Mouse (Mus musculus) central nervous system, embryonic 18 days (tissue): ENCODE data around the gene Ptpru. TPM values are rescaled to one million over a fixed set of nuclear protein-coding genes. Genes with fewer than 3 reads are reported as not detected.

Source experiments
- polyA plus RNA-seq: library from polyadenylated mRNA; depleted of rRNA; stranded (reverse); fragments of >200 nt; gene quantifications from 2 replicates; pipeline ENCODE4 v1.2.3, GENCODE M21; 2012; rRNA removed

The Ptpru gene
- 36.9 and 39.8 TPM in 2 replicates for polyA plus RNA-seq

DNA sequence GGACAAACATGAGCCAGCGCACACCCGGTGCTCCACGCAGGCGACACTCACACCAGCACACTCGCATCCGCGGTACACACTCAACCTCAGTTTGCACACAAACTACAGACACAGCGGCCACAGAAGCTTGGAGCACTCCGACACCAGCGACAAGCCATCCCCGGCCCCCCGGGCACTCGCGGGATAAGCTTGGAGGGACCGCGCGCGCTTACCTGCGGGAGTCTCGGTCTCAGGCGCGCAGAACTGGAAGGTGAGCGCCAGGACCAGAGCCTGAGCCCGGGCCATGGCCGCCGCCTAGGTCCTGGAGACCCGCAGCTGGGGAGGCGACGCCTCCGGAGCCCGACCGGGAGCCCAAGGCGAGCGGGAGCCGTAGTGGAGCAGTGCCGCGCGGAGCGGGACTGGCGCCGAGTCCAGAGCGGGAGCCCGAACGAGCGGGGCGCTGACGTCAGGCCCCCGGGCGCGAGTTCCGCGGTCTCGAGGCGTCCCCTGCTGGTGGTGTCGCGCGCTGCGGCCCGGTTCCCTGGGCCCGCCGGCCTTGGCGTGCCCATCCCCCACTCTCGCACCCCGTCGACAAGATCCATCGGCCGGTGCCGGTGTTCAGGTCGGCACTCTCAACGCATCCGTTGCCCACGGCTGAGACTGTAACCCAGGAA, at the start of gene Ptpru:
Gene Ptpru (minus strand): TSS at position 417 of the 653 bp plus-strand sequence.

DNA sequence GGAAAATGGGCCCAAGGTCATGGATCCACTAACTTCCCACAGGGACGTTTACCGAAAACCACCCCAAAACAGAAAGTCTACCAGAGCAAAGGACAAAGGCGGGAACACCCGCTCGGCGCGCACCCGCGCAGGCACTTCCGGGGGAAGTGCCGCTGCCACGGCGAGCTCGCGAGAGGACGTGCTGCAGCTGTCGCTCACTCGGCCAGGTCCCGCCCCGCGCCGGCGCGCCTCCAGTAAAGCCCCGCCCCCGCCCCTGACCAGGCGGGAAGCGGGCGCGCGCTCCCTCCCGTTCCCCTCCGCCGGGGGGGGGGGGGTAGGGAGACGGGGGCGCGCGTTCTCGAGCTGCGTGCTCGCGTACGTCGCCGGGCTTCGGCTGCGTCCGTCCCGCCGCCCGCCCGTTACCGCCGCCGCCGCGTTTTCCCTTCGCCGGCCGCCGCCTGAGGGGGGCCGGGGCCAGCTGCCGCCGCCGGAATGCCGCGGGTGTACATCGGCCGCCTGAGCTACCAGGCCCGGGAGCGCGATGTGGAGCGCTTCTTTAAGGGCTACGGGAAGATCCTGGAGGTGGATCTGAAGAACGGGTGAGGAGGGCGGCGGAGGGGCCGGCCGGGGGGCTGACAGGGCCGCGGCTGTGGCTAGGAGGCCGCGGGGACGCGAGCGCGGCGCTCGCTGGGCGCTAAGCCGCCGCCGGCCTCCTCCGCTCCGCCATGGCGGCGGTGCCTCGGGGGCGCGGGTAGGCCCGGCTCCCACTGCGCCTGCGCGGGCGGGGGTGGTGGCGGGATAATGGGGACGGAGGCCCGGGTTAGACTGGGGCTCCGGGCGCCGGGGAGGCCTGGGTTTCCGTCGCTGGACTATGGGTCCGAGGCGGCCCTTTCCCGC, 35.4 kb upstream of the Ptpru start, which contains the start of gene Srsf4:
Gene Srsf4 (plus strand): TSS at position 325 of the 876 bp plus-strand sequence.

DNA sequence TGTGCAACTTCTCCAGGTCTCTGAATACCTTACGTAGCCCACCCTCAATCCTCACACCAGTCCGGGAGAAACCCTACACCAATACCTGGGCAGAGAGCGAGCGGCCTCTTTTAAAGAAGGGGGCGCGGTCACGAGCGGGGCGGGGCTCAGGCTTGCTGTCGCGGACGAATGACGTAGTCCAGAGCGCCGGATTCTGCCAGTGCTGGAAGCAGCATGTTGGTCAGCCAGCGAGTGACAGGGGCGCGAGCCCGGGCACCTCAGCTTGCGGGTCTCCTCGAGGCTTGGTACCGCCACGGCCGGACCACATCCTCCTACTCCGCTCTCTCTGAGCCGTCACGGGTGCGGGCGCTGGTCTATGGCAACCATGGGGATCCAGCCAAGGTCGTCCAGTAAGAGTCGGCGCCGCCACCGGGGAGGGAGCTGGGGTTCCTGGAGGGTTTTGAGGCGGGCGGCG, 5.2 kb upstream of the Ptpru start, which contains the start of gene Mecr:
Gene Mecr (plus strand): TSS at position 181 of the 454 bp plus-strand sequence.

Other genes starting within 250 kb of the Ptpru start
- gene Mecr, start 5.2 kb upstream of the Ptpru start, polyA plus RNA-seq = 32.1 and 34.1 TPM in 2 replicates
- gene Srsf4, start 35.3 kb upstream of the Ptpru start, polyA plus RNA-seq = 82.0 and 89.3 TPM in 2 replicates
- 0.58 and 1.1 TPM in 2 replicates for gene Tmem200b, start 83.5 kb upstream of the Ptpru start, polyA plus RNA-seq
- not detected in 2 replicates for gene Gm10300, start 236.4 kb upstream of the Ptpru start, polyA plus RNA-seq
- 62.9 and 63.9 TPM in 2 replicates for gene Epb41, start 237.0 kb upstream of the Ptpru start, polyA plus RNA-seq